Mouse (Mus musculus) layer of hippocampus, postnatal 14 days (tissue): ENCODE measurements at regions not wholly inside any gene's neighbourhood (a gene's known extent, or its start where the extent isn't known, plus 50 kb on each side); places are given as distances from the start of the nearest gene placed in this dataset.

Source experiments
- DNase-seq, 2 experiments: peaks; one replicate each; pipeline ENCODE4 v3.0.0; 2021 to 2022; ENCODE audit warnings: low spot score in 2 of 2, mixed read lengths in 1 of 2

DNA sequence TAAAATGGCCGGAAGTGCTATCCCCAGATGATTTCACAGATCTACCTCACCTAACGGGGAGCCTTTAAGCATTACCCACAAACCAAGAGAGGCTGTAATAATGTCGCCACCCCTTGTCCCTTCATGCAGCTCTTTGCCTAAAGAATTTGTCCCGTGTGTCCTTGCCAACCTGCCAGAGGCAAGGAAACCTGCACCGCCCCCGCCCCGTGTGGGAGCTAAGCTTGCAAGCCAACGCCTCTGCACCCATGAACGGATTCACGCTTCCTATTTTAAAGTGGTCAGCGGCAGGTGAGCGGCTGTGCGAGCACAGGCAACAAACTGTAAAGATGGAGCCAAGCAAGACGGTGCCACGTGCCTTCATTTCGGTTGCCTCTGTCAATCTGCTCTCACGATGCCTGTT is 63.1 kb downstream of the Gm11011 start:
- no peak for DNase-seq

DNA sequence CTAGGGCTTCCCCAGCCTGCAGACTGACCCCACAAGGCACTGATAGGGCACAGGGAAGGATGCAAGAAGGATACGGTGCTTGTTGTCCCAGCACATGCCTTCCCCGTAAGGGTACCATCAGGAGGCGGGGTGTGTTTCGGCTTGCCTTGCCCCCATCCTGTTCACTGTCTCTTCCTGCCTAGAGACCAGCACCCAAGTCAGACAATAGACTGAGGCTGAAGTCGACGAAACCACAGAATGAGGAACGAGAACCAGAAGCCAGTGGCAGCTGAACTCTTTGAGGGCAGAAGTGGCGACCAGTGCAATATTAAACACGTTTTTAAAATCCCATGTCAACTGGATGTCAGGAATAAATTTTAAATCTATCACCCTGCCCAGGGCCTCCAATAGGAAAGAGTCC is 67.6 kb downstream of the Gm11011 start:
- no peak for DNase-seq

DNA sequence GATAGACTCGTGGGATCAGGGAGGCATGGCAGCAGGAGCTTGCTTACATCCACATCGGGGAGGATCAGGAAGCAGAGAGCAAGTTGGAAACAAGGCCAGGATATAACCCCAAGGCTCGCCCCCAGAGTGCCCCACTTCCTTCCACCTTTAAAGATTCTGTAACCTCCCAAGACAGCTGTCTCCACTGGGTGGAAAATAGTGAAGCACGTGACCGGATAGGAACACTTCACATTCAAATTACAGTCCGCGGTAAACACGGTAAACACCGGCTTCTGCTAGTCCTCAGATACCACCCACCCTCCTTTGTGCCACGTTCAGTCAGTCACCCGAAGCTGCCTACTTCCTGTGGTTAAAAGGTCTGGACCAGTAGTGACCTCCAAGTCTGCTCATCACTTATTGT is 72.2 kb downstream of the Gm11011 start:
- no peak for DNase-seq

DNA sequence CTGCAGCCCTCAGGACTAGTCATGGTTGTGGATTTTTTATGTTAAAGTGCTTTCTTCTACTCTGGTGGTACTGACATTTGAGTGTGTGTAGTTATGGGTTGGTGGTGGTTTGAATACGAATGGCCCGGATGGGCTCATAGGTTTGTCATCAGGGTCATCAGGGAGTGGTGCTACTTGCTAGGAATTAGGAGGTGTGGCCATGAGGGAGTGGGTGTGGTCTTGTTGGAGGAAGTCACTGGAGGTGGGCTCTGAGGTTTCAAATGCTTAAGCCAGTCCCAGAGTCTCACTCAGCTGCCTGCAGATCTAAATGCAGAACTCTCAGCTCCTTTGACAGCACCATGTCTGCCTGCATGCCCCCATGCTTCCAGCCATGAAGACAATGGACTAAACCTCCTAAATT is 76.8 kb downstream of the Gm11011 start:
- no peak for DNase-seq

DNA sequence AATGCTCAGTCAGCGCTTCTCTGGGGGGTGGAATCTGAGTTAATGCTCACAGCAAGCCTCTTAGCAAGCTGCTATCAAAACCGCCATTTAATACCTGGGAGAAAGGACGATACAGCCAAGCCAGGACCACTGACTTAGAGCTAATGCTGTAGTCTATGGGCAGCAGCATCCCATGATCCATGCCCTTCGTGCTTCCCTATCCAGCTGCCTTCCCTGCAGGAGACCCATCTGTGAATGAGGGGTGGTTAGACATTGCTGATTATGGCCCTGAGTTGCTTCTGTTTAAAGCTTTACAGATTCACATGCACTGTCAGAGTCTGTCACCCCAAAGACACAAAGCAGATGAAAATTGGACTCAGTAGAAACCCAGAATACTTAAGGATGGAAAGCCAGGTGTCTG is 78.1 kb downstream of the Gm11011 start:
- DNase-seq, result no peak

DNA sequence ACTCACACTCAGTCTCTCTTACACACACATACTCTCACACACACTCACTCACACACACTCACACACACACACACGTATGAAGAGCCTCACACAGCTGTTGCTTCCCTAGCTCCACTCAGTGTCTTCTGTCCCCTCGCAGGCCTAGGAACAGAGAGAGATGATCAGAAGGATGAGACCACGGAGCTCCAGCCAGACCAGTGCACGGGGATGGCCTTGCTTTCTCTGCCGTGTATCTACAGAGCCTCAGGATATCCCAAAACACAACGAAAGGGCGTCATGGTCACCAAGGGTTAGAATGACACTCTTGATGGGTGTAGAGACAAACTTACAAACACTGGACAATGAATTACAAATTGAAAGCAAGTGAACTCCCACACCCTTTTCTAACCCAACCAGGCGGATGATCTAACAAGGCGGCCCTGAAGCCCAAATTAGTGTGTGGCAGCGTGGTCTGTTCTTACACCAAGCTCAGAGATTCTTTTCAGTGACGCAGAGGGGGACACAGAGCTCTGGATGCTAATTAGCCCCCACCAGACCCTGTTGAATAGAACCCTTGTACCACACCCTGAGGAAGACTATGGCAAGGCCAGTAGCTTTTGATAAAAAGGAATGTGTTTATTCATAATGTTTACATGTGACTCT is 83.0 kb downstream of the Gm11011 start:
- DNase-seq, result no peak

DNA sequence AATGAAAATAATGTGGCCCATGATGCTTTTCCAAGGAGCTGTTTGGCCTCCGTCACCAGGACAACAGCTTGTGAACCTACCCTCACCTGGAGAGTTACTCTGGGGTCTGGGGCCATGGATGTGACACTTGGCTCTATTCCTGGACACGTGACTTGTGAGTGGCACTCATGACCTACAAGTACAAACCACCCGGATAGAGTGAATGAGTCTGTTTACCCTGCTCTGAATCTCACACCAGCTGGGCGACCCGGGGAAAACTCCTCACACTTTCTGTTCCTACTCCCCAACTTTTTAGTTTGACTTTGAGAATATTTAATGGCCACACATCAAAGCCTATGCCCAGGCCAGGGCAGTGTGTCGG is 84.0 kb downstream of the Gm11011 start:
- no peak for DNase-seq

DNA sequence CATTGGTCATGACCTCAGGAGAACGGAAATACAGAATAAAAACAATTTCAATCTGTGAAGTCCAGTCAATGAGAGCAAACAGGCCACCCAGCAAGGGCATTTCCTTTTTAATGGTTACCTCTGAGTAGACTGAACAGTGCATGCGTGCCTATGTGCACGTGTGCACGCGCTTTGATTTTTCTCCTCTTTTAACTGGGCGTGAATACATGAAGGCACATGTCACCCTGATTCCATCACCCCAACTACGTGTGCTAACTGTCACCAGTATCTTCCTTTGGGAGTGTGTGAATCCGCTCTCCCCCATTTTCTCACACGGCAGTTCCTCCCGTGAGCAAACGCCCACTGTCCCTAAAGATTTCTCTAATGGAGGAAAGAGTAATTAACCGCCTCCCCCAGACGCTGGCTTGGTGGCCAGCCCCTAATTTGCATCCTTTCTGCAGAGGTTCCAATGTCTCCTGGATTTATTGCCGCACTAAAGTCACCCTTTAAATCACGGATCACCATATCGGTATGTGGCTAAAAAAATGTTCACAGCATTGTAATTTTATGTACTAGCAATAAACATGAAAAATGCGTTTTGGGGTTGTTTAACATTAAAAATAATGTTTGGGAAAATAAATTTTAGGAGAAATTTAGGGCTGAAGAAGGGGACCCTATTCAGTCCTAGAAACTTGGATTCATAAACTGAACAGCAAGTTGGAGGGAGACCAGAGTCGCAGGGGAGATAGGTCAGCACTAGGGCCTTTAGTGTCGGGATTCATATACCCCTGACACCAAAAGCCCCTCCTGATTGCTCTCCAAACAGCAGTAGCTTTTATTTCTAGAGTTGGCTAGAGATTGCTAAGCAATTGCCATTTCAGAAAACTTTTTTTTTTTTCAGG is 84.6 kb downstream of the Gm11011 start:
- no peak for DNase-seq

DNA sequence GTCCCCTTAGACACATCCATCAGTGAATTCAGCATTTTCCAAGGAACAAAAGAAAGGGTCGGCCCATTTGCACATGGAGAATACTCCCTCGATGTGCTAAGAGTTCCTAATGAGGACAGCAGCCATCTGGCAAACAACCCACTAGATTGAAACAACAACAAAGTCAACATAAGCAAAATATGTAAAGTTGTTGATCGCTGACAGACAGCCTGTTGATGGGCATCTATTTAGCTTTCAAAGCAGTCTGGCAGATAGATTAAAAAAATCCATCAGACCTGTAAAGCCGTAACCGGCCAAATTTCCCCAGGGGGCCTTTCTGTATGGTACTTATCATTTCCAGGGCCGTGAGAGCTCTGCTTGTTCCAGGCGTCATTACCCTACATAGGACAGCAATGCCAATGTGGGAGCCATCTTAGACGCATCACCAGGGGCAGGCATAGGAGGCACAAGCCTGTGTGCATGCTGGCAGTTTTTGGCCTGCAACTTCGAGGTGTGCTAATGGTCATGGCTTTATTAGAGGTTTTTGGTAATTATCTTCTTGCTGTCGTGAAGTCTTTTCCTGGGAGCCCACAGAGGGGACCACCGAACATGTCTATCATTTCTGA is 85.7 kb downstream of the Gm11011 start:
- DNase-seq, result no peak

DNA sequence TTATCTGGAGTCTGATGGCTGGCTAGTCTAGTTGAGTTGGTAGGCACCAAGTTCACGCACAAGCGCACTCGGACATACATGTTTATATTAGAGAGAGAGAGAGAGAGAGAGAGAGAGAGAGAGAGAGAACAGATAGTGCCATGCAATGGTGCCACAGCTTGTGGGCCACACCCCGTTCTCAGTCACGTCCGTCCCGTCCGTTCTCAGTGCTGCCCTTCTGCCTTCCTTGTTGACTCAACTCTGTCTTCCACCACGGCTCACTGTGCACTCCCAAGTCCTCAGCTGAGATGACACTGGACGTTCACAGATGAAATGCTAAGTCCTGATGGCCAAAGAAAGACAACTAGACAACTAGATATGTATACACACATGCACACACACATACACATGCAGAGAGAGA is 92.2 kb downstream of the Gm11011 start:
- no peak for DNase-seq

DNA sequence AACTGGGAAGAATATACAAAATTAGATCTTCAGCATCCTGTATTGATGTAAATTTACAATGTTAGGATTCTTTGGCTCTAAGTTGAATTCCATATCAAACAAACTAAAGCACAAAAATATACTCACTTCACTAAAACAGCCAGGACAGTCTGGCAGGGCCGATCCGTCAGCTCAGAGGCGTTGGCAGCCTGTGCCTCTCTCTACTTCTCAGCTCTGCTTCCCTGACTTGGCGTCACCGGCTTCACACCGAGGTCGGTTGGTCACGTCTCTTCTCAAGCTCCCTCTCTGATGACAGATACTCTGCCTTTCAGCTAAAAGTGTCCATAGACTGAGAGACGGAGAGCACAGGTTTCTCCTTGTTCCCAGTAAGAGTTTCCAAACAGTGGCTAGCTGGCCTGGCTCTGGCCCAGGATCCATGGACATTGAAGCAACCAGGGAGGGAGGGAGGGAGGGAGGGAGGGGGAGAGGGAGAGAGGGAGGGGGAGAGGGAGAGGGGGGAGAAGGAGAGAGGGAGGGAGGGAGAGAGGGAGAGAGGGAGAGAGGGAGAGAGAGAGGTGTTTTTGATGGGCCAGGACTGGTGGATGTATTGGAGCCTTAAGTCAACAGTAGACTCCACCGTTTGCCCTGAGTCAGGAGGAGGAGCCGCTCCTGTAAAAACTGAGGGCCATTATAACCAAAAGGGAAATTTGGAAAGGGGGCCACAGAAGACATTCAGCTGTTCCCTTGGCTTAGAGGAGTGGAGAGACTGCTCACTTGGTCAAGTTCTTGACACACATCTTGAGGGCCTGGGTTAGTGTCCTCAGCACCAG is 92.8 kb downstream of the Gm11011 start:
- no peak for DNase-seq

DNA sequence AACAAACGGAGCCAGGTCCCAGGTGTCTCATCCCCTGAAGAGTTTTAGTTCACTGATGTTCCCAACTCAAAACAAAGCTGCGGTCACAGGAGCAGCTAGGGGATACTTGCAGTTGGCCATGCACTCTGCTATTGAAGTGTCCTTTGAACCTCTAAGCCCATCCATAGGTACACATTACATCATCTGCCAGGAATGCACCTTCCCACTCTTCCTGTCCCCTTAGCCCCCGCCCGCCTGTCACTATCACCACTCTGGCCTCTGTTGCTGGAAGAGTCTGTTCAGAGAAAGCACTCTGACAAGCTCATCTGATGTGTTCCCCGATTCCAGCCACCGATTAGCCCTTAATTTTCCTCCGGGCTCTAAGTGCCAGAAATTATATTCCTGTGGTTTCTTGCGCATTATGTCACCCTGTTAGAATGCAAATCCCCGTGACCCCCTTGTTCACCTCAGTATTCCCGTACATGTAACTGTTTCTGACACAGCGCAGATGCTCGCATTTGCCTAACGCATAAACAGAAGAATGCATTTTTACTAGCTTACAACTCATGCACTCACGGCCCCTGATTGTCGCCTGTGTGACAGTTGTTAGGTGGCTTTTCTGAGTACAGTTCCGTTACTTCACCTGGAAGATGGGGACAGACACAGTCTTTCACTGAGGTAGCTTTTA is 93.8 kb downstream of the Gm11011 start:
- DNase-seq, result no peak

DNA sequence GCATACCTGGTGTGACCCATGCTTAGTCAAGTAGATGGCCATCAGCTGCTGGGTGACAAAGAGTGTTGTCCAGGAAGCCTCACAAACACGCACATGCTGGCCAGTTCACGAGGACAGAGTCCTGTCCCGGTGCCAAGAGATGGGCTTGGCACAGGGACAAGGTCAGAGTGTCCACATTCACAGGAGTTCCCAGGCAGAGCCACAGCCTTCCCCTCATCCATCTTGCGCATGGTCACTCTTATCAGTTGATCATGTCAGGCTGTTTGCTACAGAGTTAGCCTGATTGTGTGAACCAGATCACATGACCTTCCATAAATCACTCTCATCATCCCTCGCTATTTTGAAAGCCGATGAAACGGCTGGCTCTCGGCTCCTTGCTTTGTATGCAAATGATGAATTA is 103.6 kb downstream of the Gm11011 start:
- no peak for DNase-seq

DNA sequence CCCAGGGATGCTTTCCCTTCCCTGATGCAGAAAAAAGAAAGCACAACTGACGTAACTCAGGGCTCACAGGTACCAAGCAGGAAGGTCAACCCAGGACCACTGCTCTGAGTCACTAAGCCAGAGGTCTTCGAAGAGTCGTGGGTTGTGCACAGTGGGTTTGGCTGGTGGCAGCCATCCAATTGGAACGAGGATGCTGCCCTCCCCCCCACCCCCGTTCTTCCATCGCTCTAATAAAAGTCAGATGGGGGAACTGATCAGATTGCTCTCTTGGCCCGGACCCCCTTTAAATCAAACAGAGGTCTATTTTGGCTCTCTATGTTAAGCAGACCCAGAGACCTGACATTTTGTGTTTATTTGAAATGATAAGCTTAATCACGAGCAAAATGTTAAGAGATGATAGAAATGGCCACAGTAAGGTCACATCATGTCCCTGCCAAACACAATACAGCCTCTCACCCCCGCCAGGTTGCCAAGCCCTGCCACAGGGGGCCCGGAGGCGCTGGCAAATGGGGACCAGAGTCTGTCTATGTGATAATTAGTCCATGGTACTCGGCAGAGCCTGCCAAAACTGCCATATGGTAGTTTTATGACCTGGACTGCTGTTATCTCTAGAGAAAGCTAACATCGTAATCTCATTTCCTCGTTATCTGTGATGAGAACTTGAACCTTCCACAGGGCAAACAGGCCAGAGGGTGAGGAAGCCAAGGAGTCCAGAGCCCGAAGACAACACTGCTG is 105.6 kb downstream of the Gm11011 start:
- peak; percentile 21 to 52 for DNase-seq

DNA sequence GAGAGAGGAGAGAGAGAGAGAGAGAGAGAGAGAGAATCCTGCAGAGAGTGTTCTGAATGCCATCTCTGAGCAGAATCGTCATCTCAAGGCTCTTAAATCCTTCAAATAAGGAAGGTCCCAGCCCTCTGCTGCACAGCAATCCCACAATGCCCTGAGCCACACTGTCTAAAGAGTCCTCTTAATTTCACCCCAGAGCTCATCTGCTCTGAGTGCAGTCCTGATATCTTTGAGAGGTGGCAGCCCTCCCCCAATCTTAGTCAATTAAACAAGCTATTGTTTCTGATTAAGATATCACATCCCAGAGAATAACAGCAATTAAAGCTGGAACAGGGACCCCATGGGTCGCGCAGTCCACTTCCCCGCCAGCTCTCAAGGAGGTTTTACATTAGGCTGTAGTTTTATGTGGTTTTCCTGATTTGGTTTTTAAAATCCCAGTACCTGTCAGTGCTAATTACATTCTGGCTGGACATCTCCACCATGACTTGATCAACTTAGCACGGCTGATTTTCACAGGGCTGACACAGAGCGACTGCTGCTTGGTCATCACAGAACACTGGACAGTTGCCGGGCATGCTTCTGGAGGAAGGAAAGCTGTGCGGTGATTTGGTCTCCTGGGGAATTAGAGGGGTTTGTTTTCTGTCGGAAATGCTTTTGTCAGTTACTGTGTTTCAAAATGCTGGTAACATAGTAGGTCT is 113.0 kb downstream of the Gm11011 start:
- no peak for DNase-seq

DNA sequence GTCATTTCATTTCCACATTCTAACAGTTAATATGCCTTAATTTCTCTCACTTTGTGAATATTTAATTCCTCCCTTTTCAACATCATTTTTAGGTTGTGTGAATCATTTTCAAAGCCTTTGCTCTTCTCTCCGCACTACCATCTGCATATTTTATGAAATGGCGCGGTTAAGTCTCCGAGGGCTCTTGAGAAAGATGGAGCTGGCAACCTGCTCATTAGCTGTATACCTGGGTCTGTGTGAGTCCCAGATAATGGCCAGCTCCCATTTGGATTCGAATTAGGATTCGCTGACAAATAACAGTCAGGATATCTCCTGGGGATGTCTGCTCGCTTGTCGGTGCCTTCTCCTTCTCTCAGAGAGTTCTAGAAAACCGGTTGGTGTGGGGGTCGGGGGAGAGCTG is 118.0 kb downstream of the Gm11011 start:
- DNase-seq, result no peak

DNA sequence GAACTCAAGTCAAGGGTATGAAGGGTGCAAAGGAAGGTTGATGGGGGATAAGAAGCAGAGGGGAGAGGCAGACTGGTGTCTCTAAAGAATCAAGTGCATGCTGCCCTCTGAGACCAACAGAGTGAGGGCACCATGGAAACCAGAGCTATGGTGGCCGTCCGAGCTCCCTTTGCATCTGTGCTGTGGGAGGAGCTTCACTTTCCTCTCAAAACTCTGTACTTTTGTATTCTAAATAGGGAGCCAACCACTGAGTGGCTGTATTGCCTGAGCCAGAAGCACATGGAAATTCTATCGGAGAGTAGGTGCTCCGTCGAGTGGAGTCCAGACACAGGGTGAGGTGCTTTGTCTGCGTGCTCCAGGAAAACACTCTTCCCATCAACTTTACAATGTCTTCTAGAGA is 119.9 kb downstream of the Gm11011 start:
- DNase-seq, result no peak

DNA sequence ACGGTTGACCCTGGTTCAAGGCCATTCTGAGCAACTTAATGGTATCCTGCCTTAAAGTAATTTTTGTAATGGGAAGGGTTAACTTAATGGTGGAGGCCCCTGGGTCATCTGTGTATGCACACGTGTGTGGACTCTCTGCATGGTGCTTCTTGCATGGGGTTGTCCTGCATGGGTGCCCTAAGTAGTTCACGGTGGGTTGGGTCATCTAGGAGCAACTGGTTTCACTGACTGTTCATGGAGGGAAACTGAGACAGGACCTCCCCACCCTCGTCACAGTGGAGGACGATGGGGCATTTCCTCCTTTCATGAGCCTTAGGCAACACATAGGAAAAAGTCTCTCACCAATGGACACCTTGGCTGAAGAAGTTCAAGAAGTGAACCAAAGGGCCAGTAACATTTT is 123.4 kb downstream of the Gm11011 start:
- DNase-seq, result no peak

DNA sequence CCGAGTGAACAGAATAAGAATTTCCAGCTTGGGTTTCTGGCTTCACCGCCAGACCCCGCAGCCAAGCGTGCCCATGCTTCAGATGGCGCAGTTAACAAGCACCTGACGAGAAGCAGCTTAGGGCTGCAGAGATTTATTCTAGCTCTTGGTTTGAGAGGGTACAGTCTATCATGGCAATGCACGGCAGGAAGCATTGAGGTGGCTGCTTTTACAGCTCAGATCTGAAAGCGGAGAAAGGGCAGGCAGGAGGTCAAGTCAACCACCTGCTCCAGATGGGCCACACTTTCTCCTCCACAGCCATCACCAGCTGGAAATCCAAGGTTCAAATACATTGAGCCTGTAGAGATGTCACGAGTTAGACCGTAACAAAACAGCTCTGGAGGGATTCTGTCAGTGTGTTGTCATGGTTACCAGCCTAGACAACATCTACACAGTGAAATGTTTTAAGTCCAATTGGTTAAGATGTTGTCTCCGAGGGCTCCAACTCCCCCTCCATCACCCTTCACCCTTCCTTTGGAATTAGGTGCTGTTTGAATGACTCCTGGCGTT is 126.0 kb downstream of the Gm11011 start:
- no peak for DNase-seq

DNA sequence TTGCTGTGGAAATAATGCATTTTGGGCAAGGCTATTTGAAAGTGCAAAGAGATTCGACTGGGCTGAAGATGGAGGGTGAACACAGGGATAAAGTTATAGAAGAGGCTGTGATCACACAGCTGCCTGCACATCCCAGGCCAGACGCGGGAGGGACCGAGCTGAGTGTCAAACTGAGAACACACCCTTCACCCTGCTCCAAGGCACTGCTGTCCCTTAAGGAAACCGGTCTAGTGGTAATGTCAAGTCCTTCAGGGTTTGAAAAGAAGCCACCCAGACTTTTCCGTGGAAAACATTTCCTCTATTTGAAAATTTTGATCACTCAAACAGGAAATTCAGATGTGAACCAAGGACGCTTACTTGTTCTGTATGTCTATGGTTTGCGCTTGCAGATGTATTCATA is 134.6 kb downstream of the Gm11011 start:
- DNase-seq, result no peak
